Mouse (Mus musculus) colon, adult 2 months (tissue): ENCODE measurements around the gene Tap2. TPM values are rescaled to one million over a fixed set of nuclear protein-coding genes. Genes with fewer than 3 reads are reported as not detected.

ENCODE experiments used
- polyA plus RNA-seq: library from polyadenylated mRNA; depleted of rRNA; stranded (reverse); fragments of >200 nt; gene quantifications from 2 replicates; pipeline ENCODE4 v1.2.3, GENCODE M21; 2012; rRNA removed

Tap2 gene
- 37.1 and 41.0 TPM in 2 replicates for polyA plus RNA-seq

GRCm38 (mm10) chr17:34203444-34203843, at the start of gene Tap2:
Tap2 (plus strand) TSS chr17:34203527.

GRCm38 (mm10) chr17:34187261-34187916, 15.9 kb upstream of the Tap2 start, which contains the start of the genes Tap1 and Psmb9:
Tap1 (plus strand) TSS chr17:34187553.
Psmb9 (minus strand) TSS chr17:34187764.

GRCm38 (mm10) chr17:34196941-34197894, 6.1 kb upstream of the Tap2 start, which contains the start of gene Psmb8:
Psmb8 (plus strand) TSS chr17:34197721.

GRCm38 (mm10) chr17:34238706-34239105, 35.4 kb downstream of the Tap2 start, which contains the start of gene H2-Ob:
H2-Ob (plus strand) TSS chr17:34238903.

GRCm38 (mm10) chr17:34257594-34258375, 54.5 kb downstream of the Tap2 start, which contains the start of gene H2-Ab1:
H2-Ab1 (plus strand) TSS chr17:34257689.

Other genes with a start within 250 kb of the Tap2 start
- gene Vps52, start 247.7 kb upstream of the Tap2 start, polyA plus RNA-seq: 54.1 and 71.0 TPM in 2 replicates
- 366 and 518 TPM in 2 replicates for gene Rps18, start 247.5 kb upstream of the Tap2 start, polyA plus RNA-seq
- gene H2-K1, start 203.2 kb upstream of the Tap2 start, polyA plus RNA-seq: 2,709 and 3,111 TPM in 2 replicates
- 80.0 and 97.6 TPM in 2 replicates for gene Ring1, start 178.8 kb upstream of the Tap2 start, polyA plus RNA-seq
- 114 and 160 TPM in 2 replicates for gene H2-Ke6, start 175.5 kb upstream of the Tap2 start, polyA plus RNA-seq
- 206 and 248 TPM in 2 replicates for gene Slc39a7, start 171.8 kb upstream of the Tap2 start, polyA plus RNA-seq
- gene Rxrb, start 171.7 kb upstream of the Tap2 start, polyA plus RNA-seq: 83.2 and 89.6 TPM in 2 replicates
- gene Col11a2, start 164.1 kb upstream of the Tap2 start, polyA plus RNA-seq: 1.3 and 1.8 TPM in 2 replicates
- gene H2-Oa, start 111.2 kb upstream of the Tap2 start, polyA plus RNA-seq: 8.8 and 10.4 TPM in 2 replicates
- gene H2-DMa, start 84.0 kb upstream of the Tap2 start, polyA plus RNA-seq: 33.6 and 41.0 TPM in 2 replicates
- gene Brd2, start 80.9 kb upstream of the Tap2 start, polyA plus RNA-seq: 82.1 and 90.7 TPM in 2 replicates
- 18.1 and 19.6 TPM in 2 replicates for gene H2-DMb2, start 60.2 kb upstream of the Tap2 start, polyA plus RNA-seq
- 38.9 and 63.4 TPM in 2 replicates for gene H2-DMb1, start 50.5 kb upstream of the Tap2 start, polyA plus RNA-seq
- gene Tap1, start 16.0 kb upstream of the Tap2 start, polyA plus RNA-seq: 27.1 and 29.4 TPM in 2 replicates
- 46.3 and 67.5 TPM in 2 replicates for gene Psmb9, start 15.8 kb upstream of the Tap2 start, polyA plus RNA-seq
- 54.9 and 80.3 TPM in 2 replicates for gene Psmb8, start 5.8 kb upstream of the Tap2 start, polyA plus RNA-seq
- gene H2-Ob, start 35.4 kb downstream of the Tap2 start, polyA plus RNA-seq: 6.4 and 7.8 TPM in 2 replicates
- gene H2-Ab1, start 54.2 kb downstream of the Tap2 start, polyA plus RNA-seq: 668 and 781 TPM in 2 replicates
- gene H2-Aa, start 84.3 kb downstream of the Tap2 start, polyA plus RNA-seq: 183 and 216 TPM in 2 replicates
- 135 and 141 TPM in 2 replicates for gene H2-Eb1, start 102.3 kb downstream of the Tap2 start, polyA plus RNA-seq
- gene H2-Eb2, start 122.1 kb downstream of the Tap2 start, polyA plus RNA-seq: 0.58 and 0.68 TPM in 2 replicates
- 2.4 and 4.6 TPM in 2 replicates for gene Btnl2, start 151.3 kb downstream of the Tap2 start, polyA plus RNA-seq
- gene Btnl1, start 173.6 kb downstream of the Tap2 start, polyA plus RNA-seq: 21.4 and 24.2 TPM in 2 replicates
- gene BC051142, start 195.3 kb downstream of the Tap2 start, polyA plus RNA-seq: 0.16 and 0.50 TPM in 2 replicates